Mouse (Mus musculus) testis, adult 2 months (tissue): ENCODE data around the gene Hspb9. TPM values are rescaled to one million over a fixed set of nuclear protein-coding genes. Genes with fewer than 3 reads are reported as not detected.

Experiments
- H3K27ac ChIP-seq: fragments of 200-500 bp; 2 replicates; pipeline ENCODE4 v1.5.1; 2012; ENCODE audit warnings: low read depth, low read length; ENCODE audit not compliant: control insufficient read depth, insufficient read depth
- H3K27me3 ChIP-seq: fragments of 200-500 bp; 2 replicates; pipeline ENCODE4 v1.6.1; 2012; ENCODE audit warnings: mild to moderate bottlenecking, low read length, moderate library complexity; ENCODE audit not compliant: control insufficient read depth, insufficient read depth
- H3K36me3 ChIP-seq: fragments of 200-500 bp; 2 replicates; pipeline ENCODE4 v1.6.1; 2012; ENCODE audit warnings: mild to moderate bottlenecking, low read length; ENCODE audit not compliant: control insufficient read depth, insufficient read depth
- H3K4me1 ChIP-seq: fragments of 200-500 bp; 2 replicates; pipeline ENCODE4 v1.6.1; 2012; ENCODE audit warnings: low read length; ENCODE audit not compliant: control insufficient read depth, insufficient read depth
- H3K4me3 ChIP-seq: fragments of 200-500 bp; 2 replicates; pipeline ENCODE4 v1.5.1; 2012; ENCODE audit warnings: low read depth, mild to moderate bottlenecking, low read length, moderate library complexity, mixed read lengths; ENCODE audit not compliant: control insufficient read depth
- CTCF ChIP-seq: fragments of 200-500 bp; IDR thresholded peaks from 2 replicates; pipeline ENCODE4 v1.5.1; 2012; ENCODE audit warnings: low read depth, mild to moderate bottlenecking, inconsistent platforms, low read length, moderate library complexity; ENCODE audit not compliant: control insufficient read depth, insufficient read depth, insufficient replicate concordance
- POLR2A ChIP-seq: fragments of 200-500 bp; IDR thresholded peaks from 2 replicates; pipeline ENCODE4 v1.6.1; 2012; ENCODE audit warnings: low read depth, mild to moderate bottlenecking, inconsistent platforms, low read length, moderate library complexity; ENCODE audit not compliant: control insufficient read depth
- polyA plus RNA-seq: library from polyadenylated mRNA; depleted of rRNA; stranded (reverse); fragments of >200 nt; gene quantifications from 2 replicates; pipeline ENCODE4 v1.2.3, GENCODE M21; 2012

Hspb9 gene
- polyA plus RNA-seq, 1 experiment = 1,420 TPM

GRCm38 (mm10) chr11:100730477-100731205 is 17.0 kb downstream of the Hspb9 start:
- Histone ChIP-seq H3K4me3 (no peak overlapping the region), H3K36me3 (no peaks in the 10 kb centered on the region; the same call in 1 of the 2 replicates), H3K27ac (no peak overlapping the region), H3K27me3 (no peaks in the 10 kb centered on the region), H3K4me1 (peaks cover 2% of the 10 kb centered on the region; the same call in 1 of the 2 replicates)
- TF ChIP-seq CTCF = no peak
- no peak for TF ChIP-seq POLR2A

DNA sequence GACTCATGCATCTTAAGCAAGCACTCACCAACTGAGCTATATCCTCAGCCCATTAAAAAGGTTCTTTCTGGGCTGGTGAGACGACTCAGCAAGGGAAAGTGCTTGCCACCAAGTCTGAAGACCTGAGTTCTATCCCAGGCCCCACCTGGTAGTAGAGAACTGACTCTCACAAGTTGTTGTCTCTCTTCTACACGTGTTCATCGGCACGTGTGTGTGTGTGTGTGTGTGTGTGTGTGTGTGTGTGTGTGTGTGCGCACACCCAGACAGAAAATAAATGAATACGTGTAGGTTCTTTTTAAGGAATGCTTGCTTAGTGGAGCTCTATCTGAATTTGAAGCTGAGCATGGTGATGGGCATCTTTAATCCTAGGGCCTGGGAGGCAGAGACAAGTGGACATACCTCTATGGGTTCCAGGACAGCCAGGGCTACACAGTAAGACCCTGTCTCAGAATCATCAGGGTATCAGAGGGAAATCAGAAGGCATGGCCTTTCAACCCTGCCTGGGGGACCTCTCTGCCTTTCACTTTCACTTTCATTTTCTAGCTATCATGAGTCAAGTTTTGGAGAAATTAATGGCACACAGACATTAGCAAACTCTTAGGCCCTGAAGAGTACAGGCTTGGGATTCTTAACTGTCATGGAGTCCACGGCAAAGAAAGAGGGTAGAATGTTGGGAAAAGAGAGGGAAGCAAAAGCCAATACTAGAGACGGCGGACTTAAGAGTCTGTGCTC is 21.6 kb downstream of the Hspb9 start:
- H3K36me3 ChIP-seq = no peaks in the 10 kb centered on the region; the same call in 1 of the 2 replicates
- no peak overlapping the region for H3K4me3 ChIP-seq
- H3K27me3 ChIP-seq = no peaks in the 10 kb centered on the region
- H3K4me1 ChIP-seq = peaks cover 16% of the 10 kb centered on the region
- H3K27ac ChIP-seq = no peak overlapping the region
- TF ChIP-seq CTCF = no peak

GRCm38 (mm10) chr11:100735954-100736745 is 22.5 kb downstream of the Hspb9 start:
- peaks cover 16% of the 10 kb centered on the region for H3K4me1 ChIP-seq
- no peak overlapping the region for H3K4me3 ChIP-seq
- H3K27ac ChIP-seq = no peak overlapping the region
- no peaks in the 10 kb centered on the region for H3K27me3 ChIP-seq
- no peak for TF ChIP-seq POLR2A
- TF ChIP-seq CTCF = no peak
- no peaks in the 10 kb centered on the region; the same call in 1 of the 2 replicates for H3K36me3 ChIP-seq

DNA sequence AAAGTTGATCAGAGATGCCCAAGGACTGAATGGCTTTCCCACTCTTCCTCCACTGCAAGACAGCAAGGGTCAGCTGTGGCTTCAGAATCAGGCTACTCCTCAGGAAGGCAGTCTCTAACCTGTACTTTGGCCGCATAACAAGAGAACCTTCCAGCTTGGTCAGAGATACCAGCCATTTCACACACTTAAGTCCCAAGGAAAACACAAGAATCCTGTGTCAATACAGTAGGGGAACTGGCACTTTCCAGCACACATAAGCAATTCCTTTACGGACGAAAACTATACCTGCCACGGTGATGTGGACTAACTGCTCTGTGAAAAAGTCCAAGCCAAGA is 23.1 kb downstream of the Hspb9 start:
- H3K4me1 ChIP-seq = peaks cover 16% of the 10 kb centered on the region
- no peaks in the 10 kb centered on the region for H3K27me3 ChIP-seq
- peak overlapping the region; percentile 86; the same call in 1 of the 2 replicates for H3K4me3 ChIP-seq
- H3K36me3 ChIP-seq = no peaks in the 10 kb centered on the region; the same call in 1 of the 2 replicates
- TF ChIP-seq POLR2A = no peak
- no peak for TF ChIP-seq CTCF
- no peak overlapping the region for H3K27ac ChIP-seq

DNA sequence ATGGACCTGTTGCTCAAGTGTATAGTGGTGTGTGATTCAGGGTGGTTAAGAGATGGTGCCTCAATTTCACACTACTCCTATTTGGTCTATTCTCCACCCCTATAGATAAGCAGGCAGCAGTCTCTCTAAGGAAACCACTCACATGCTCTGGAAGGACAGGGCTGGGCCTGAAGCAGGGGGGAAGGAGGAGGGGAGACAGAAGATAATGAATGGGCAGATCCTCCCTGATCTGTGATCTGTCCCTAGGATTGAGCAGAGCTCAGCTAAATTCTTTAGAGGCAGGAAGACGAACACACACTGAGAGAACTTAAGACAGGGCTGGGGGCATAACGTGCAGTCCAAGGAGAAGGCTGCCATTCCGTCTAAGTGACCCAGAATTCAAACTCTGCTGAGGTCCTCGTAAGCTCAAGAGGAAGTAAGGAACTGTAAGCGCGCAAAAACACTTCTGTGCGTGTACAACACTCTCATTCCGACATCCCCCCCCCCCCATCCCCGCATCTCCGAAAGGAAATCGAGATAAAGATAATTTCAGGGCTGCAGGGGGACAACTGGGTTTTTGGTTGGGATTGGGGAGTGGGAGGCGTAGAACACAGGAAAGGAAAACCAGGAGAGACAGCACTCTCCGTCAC is 23.6 kb downstream of the Hspb9 start:
- TF ChIP-seq POLR2A = no peak
- TF ChIP-seq CTCF = no peak
- H3K4me1 ChIP-seq = peaks cover 16% of the 10 kb centered on the region
- H3K27ac ChIP-seq = peak overlapping the region; percentile 62
- H3K27me3 ChIP-seq = no peaks in the 10 kb centered on the region
- peak overlapping the region; percentile 86 for H3K4me3 ChIP-seq
- H3K36me3 ChIP-seq = no peaks in the 10 kb centered on the region; the same call in 1 of the 2 replicates

- Histone ChIP-seq H3K27me3 (no peaks in the 10 kb centered on the region), H3K27ac (peak within 1 kb of the TSS; percentile 62), H3K36me3 (no peaks in the 10 kb centered on the region; the same call in 1 of the 2 replicates), H3K4me1 (peaks cover 16% of the 10 kb centered on the region), H3K4me3 (peak within 1 kb of the TSS; percentile 86)
- TF ChIP-seq POLR2A = peak; percentile 26
- TF ChIP-seq CTCF = no peak
Observed at GRCm38 (mm10) chr11:100738066-100738604, 24.5 kb downstream of the Hspb9 start, which contains the start of gene Rab5c. Gene Rab5c (minus strand): TSS chr11:100738215.
